Mouse (Mus musculus) liver, adult 2 months (tissue): ENCODE measurements around the gene Dlg1. TPM values are rescaled to one million over a fixed set of nuclear protein-coding genes. Genes with fewer than 3 reads are reported as not detected.
A peak's percentile ranks its signal among the peaks of the same experiment; 100 is the strongest.

Experiments
- DNase-seq: peaks from one replicate; pipeline ENCODE4 v3.0.0-alpha.2; 2011; ENCODE audit warnings: low read depth, low spot score; ENCODE audit errors: extremely low read depth
- H3K27ac ChIP-seq: fragments of 200-500 bp; replicated peaks from 2 replicates; pipeline ENCODE4 v1.5.1; 2012; ENCODE audit warnings: low read depth, mild to moderate bottlenecking, control low read depth, inconsistent platforms, low read length; ENCODE audit not compliant: insufficient read depth
- H3K27me3 ChIP-seq: fragments of 200-500 bp; 2 replicates; pipeline ENCODE4 v1.6.1; 2012; ENCODE audit warnings: mild to moderate bottlenecking, moderate library complexity, low read length, inconsistent platforms; ENCODE audit not compliant: control insufficient read depth, insufficient read depth
- H3K36me3 ChIP-seq: fragments of 200-500 bp; 2 replicates; pipeline ENCODE4 v1.6.1; 2012; ENCODE audit warnings: low read length, inconsistent platforms; ENCODE audit not compliant: control insufficient read depth, insufficient read depth
- H3K4me1 ChIP-seq: fragments of 200-500 bp; 2 replicates; pipeline ENCODE4 v1.6.1; 2011; ENCODE audit warnings: low read length; ENCODE audit not compliant: control insufficient read depth, insufficient read depth
- H3K4me3 ChIP-seq: fragments of 200-500 bp; 2 replicates; pipeline ENCODE4 v1.5.1; 2011; ENCODE audit warnings: low read depth, mild to moderate bottlenecking, control low read depth, low read length, moderate library complexity; ENCODE audit not compliant: insufficient read depth
- H3K79me2 ChIP-seq: fragments of 200-500 bp; 2 replicates; pipeline ENCODE4 v1.6.1; 2012; ENCODE audit warnings: inconsistent platforms, mild to moderate bottlenecking, low read length, moderate library complexity; ENCODE audit not compliant: control insufficient read depth, insufficient read depth
- H3K9ac ChIP-seq: fragments of 200-500 bp; 2 replicates; pipeline ENCODE4 v1.6.1; 2012; ENCODE audit warnings: low read depth, mild to moderate bottlenecking, control low read depth, inconsistent platforms, low read length
- CTCF ChIP-seq: fragments of 200-500 bp; IDR thresholded peaks from 2 replicates; pipeline ENCODE4 v1.5.1; 2011; ENCODE audit warnings: low read depth, low read length, control low read depth
- POLR2A ChIP-seq: fragments of 200-500 bp; IDR thresholded peaks from 2 replicates; pipeline ENCODE4 v1.6.1; 2011; ENCODE audit warnings: low read length, control low read depth; ENCODE audit not compliant: insufficient read depth; ENCODE audit errors: extremely low read depth
- WGBS: fragments of 180-500 bp; shearing (Covaris S2); methylation state at CpG from one replicate; pipeline ENCODE4 v1.1.7; 2018; 5-methylcytosine and 5-hydroxymethylcytosine counted together
- polyA plus RNA-seq: library from polyadenylated mRNA; depleted of rRNA; stranded (reverse); fragments of >200 nt; gene quantifications from 2 replicates; pipeline ENCODE4 v1.2.3, GENCODE M21; 2012; rRNA removed
- total RNA-seq: library from RNA; depleted of rRNA; stranded (reverse); fragments of >200 nt; gene quantifications from 2 replicates; pipeline ENCODE4 v1.2.3, GENCODE M21; 2014; rRNA removed

The Dlg1 gene
- total and polyA plus RNA-seq, 2 experiments: 10.8 to 42.7 TPM

- H3K27ac ChIP-seq: no peak overlapping the region
- no peak for TF ChIP-seq POLR2A
- peak; percentile 83 for TF ChIP-seq CTCF
- 3% methylated on average over 14 of the region's 14 CpGs for WGBS
- peak overlapping the region; percentile 13; the same call in 1 of the 2 replicates for H3K9ac ChIP-seq
- no peak overlapping the region; the same call in 1 of the 2 replicates for H3K4me3 ChIP-seq
- no peaks in the 10 kb centered on the region for H3K36me3 ChIP-seq
- H3K27me3 ChIP-seq: no peaks in the 10 kb centered on the region
- H3K4me1 ChIP-seq: peaks cover 6% of the 10 kb centered on the region
- H3K79me2 ChIP-seq: no peaks in the 10 kb centered on the region
- DNase-seq: peak; percentile 53
Observed at GRCm38 (mm10) chr16:31918248-31918724, 255.0 kb downstream of the Dlg1 start.

DNA sequence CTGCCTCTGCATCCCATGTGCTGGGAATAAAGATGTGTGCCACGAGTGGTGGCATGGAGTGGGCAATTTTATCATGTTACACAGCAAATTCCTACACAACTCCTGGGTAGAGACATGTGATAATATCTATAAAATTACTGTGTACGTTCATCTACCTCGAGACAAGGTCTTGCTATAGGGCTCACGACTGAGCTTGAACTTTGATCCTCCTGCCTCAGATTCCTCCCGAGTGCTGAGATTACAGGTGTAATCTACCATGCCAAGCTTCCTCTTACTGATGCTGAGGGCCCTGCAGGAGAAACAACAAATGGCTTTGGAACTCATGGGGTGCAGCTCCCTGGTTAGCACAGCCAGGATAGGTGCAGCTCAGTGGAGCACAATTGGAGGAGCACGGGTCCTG lies 261.1 kb downstream of the Dlg1 start:
- no peaks in the 10 kb centered on the region for H3K27me3 ChIP-seq
- H3K4me1 ChIP-seq: no peaks in the 10 kb centered on the region
- no peak for TF ChIP-seq POLR2A
- H3K9ac ChIP-seq: no peak overlapping the region
- H3K79me2 ChIP-seq: no peaks in the 10 kb centered on the region
- WGBS: 81% methylated on average over 6 of the region's 6 CpGs
- H3K27ac ChIP-seq: no peak overlapping the region
- no peak for DNase-seq
- no peaks in the 10 kb centered on the region for H3K36me3 ChIP-seq
- no peak overlapping the region for H3K4me3 ChIP-seq

Other genes starting within 250 kb of the Dlg1 start
- 141 and 185 TPM in 2 replicates for gene Bdh1, start 241.2 kb upstream of the Dlg1 start, total RNA-seq
- gene Bdh1, start 241.2 kb upstream of the Dlg1 start, polyA plus RNA-seq: 314 and 354 TPM in 2 replicates
- gene Meltf, start 215.4 kb downstream of the Dlg1 start, total RNA-seq: not detected in 2 replicates
- not detected in 2 replicates for gene Meltf, start 215.4 kb downstream of the Dlg1 start, polyA plus RNA-seq